Mouse (Mus musculus) G1E (cell line): ENCODE measurements around the gene Fbxw5.

ENCODE experiments used
- CTCF ChIP-seq: IDR thresholded peaks from 2 replicates; pipeline ENCODE4 v1.5.1; 2012; ENCODE audit warnings: low read depth, low read length, inconsistent platforms, mixed read lengths
- GATA1 ChIP-seq: IDR thresholded peaks from 2 replicates; pipeline ENCODE4 v1.6.1; 2012; ENCODE audit warnings: borderline replicate concordance, low read length, inconsistent platforms, mixed read lengths
- GATA2 ChIP-seq: IDR thresholded peaks from 2 replicates; pipeline ENCODE4 v1.6.1; 2012; ENCODE audit warnings: low read depth, low read length, inconsistent platforms, borderline replicate concordance
- POLR2AphosphoS5 ChIP-seq: IDR thresholded peaks from 2 replicates; pipeline ENCODE4 v1.6.1; 2012; ENCODE audit warnings: low read depth, low read length, inconsistent platforms; ENCODE audit not compliant: insufficient replicate concordance
- TAL1 ChIP-seq: conservative IDR thresholded peaks from 2 replicates; pipeline ENCODE4 v1.6.1; 2012; ENCODE audit warnings: low read depth, low read length, inconsistent platforms, mixed read lengths

DNA sequence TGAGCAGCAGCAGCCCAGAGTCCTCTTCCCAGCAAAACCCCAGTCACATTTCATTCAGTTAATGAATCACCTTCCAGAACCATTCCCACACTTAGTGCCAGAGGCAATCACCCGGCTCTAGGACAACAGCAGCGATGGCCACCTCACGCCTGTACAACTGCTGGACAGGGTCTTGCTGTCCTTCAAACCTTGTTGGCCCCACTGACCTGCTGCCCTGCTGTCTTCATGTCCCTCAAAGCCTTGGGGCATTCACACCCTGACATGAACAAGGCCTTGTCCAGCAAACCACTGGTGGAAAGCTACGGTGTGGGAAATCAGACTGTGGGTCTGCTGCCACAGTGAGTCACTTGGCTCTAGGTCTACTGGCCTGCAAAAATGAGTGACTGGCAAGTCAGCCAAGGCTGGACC is 40.0 kb downstream of the Fbxw5 start:
- no peak for TF ChIP-seq CTCF
- no peak for TF ChIP-seq GATA1
- no peak for TF ChIP-seq TAL1
- TF ChIP-seq GATA2: no peak
- no peak for TF ChIP-seq POLR2AphosphoS5
